Mouse (Mus musculus): ENCODE data around the gene Rplp2. TPM values are rescaled to one million over a fixed set of nuclear protein-coding genes. Genes with fewer than 3 reads are reported as not detected.
"Not testable (repeated sequence)": the region's sequence is repeated elsewhere in the genome, so short reads cannot be mapped to it uniquely, and the experiment has no call there.

The Rplp2 gene
- total RNA-seq, 2 experiments from 2014 or later, result 876 to 946 TPM

DNA sequence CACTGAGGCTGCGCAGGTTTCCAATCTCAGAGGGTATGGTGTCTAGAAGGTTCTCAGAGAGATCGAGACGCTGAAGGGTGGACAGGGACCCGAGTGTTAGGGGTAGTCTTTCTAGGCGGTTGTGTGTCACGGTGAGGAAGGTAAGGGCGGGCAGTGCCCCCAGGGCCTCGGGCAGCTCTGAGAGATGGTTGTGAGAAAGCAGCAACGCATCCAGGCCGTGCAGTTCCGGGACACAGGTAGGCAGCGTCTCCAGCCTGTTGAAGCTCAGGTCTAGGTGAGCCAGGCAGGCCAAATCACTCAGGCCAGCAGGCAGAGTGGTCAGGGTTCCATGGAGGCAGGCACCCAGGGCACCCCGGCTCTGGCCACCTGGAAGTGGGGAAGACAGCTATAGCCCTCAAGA is 5.0 kb upstream of the Rplp2 start:
- no peak for DNase-seq
- intact Hi-C loops (cut with DNase I), result no loop called here

DNA sequence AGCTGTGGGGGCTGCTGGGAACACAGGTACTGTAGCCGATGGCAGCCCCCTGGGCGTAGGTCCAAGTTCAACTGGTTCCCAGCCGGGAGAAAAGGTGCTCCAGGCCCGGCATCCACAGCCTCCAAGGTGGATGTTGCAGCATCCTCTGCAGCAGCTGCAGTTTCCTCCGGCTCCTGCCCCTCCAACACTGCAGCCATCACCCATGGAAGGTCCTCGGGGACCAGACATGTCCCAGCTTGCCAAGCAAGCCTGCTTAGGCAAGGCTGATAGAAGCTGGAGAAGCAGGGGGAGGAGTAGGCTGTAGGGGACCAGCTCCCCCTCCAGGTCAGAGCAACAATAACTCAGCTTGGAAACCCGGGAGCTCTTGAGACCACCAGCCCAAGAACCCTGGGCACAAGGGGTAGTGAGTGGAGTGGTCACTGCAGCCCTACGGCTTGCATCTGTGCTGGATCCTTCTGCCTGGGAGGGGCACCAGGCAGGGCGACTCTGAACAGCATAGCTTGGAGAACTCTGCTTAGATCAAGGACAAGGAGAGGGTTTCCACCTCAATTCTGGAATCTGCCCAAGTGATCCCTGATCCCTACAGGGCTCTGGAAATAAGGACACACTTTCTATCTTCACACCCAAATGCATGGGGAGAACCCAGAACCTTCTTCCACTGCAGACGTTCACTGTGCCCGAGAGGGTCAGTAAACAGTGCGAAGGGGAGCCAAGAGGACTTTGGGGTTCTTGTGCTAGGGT is 3.9 kb upstream of the Rplp2 start:
- peak in 1 of 2 experiments; percentile 36 for DNase-seq
- intact Hi-C loops (cut with DNase I), result no loop called here

DNA sequence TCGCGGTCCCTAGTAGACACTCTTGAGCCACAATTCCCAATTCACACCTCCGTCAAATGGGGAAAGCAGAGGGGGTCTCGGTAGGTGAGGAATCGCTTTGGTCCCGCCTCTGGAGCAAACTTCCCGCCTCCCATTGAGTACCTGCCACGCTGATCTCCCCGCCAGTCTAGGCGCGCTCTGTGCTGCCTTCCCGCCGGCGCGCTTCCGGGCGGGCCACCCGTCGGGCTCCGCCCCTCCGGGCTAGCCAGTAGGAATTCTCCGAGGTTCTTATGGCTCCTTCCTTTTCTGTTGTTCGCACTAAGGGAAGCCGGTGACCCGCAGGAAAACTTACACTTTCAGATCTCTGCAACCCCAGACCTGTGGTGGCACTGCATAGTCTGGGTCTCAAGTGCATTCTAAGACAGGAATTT is 3.3 kb upstream of the Rplp2 start, which contains the start of gene Pidd1:
Pidd1 (minus strand) TSS at position 198 of the 410 bp plus-strand sequence.
- intact Hi-C loops (cut with DNase I), result no loop called here
- peak; percentile 73 to 78 for DNase-seq

DNA sequence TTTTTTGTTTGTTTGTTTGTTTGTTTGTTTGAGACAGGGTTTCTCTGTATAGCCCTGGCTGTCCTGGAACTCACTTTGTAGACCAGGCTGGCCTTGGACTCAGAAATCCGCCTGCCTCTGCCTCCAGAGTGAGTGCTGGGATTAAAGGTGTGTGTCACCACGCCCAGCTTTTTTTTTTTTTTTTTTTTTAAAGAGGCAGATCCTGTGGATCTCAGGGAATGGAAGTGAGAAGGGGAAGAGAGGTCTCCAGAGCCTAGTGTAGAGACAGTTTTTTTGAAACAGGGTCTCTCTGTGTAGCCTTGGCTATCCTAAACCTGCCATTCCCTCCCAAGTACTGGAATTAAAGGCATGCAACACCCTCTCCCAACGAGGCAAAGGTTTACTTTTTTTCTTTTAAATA is 796 bp upstream of the Rplp2 start:
- intact Hi-C loops (cut with DNase I); DNase-seq: not testable (repeated sequence)

DNA sequence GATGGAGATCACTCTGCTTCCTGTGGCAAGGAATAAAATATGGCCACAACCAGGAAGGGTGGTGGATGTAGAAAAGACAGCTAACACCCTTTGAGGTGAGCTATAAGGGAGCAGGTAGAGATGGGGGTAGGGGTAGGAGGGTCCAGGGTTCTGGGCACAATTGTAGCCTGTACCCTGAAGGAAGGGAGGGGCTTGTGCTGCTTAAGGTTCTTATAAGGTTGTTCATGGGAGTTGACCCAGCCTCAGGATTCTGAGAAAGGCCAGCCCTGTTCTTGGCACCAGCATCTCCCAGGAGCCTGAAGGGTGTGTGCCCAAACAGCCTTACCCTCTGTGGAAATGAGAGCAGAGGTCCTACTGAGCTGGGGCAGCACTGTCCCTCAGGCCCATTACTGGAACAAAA is 4.8 kb downstream of the Rplp2 start:
- intact Hi-C loops (cut with DNase I), result no loop called here

GRCm38 (mm10) chr7:141453636-141454035 is 6.5 kb downstream of the Rplp2 start:
- no peak for DNase-seq
- intact Hi-C loops (cut with DNase I), result no loop called here

More for the DNA sequence above, 4.8 kb downstream of the Rplp2 start:
- DNase-seq, result no peak

GRCm38 (mm10) chr7:141454967-141455551 is 7.9 kb downstream of the Rplp2 start, which contains the start of gene Pnpla2:
TSS of gene Pnpla2 (plus strand) at chr7:141455198.
- intact Hi-C loops (cut with DNase I), result loop anchor here (5.0 kb wide), 1 partner anchor 43 kb away; the partner anchor contains the start of gene Gatd1
- DNase-seq, result peak; percentile 96 to 97

- intact Hi-C loops (cut with DNase I), result loop anchor here (5.0 kb wide), 1 partner anchor 43 kb away; the partner anchor contains the start of gene Gatd1
- peak; percentile 79 to 82 for DNase-seq
Measured at GRCm38 (mm10) chr7:141455610-141456314, 8.6 kb downstream of the Rplp2 start.

DNA sequence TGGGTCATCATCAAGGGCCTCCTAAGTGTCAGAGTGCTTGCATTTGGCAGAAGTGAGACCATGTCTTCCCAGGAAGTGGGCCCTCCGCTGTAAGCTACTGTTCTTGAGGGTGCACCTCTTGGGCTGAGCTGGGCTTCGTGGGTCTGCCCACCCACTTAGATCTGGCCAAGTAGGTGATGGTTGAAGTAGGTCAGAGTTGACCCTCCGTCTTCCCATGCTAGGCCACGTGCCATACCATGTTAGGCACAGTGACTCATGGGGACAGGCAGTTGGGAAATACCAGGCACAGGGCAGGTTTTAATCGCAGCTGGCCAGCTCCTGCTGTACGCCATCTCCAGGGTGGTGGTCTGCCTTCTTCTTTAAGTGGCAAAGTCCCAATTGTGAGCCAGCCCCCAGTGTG is 9.6 kb downstream of the Rplp2 start:
- DNase-seq, result peak; percentile 43 to 57
- intact Hi-C loops (cut with DNase I), result loop anchor here (5.0 kb wide), 1 partner anchor 44 kb away; the partner anchor contains the start of gene Gatd1

DNA sequence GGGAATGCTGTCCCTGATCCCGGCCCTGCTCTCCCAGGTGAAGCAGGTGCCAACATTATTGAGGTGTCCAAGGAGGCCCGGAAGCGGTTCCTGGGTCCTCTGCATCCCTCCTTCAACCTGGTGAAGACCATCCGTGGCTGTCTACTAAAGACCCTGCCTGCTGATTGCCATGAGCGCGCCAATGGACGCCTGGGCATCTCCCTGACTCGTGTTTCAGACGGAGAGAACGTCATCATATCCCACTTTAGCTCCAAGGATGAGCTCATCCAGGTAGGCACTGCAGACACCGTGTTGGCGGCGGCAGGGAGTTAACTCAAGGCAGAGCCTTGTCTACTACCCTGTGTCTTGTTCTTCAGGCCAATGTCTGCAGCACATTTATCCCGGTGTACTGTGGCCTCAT is 10.1 kb downstream of the Rplp2 start:
- intact Hi-C loops (cut with DNase I), result loop anchor here (5.0 kb wide), 1 partner anchor 45 kb away; the partner anchor contains the start of gene Gatd1
- no peak for DNase-seq

- peak; percentile 70 to 72 for DNase-seq
Measured at GRCm38 (mm10) chr7:141457986-141458660, 11.0 kb downstream of the Rplp2 start.

GRCm38 (mm10) chr7:141458661-141459060 is 11.5 kb downstream of the Rplp2 start:
- no peak for DNase-seq
- intact Hi-C loops (cut with DNase I), result loop anchor here (5.0 kb wide), 1 partner anchor 46 kb away; the partner anchor contains the start of gene Gatd1

More at GRCm38 (mm10) chr7:141457986-141458660, 11.0 kb downstream of the Rplp2 start:
- intact Hi-C loops (cut with DNase I), result loop anchor here (5.0 kb wide), 1 partner anchor 46 kb away; the partner anchor contains the start of gene Gatd1

GRCm38 (mm10) chr7:141459301-141459711 is 12.1 kb downstream of the Rplp2 start:
- intact Hi-C loops (cut with DNase I), result loop anchor here (5.0 kb wide), 1 partner anchor 47 kb away; the partner anchor contains the start of gene Gatd1
- no peak for DNase-seq

DNA sequence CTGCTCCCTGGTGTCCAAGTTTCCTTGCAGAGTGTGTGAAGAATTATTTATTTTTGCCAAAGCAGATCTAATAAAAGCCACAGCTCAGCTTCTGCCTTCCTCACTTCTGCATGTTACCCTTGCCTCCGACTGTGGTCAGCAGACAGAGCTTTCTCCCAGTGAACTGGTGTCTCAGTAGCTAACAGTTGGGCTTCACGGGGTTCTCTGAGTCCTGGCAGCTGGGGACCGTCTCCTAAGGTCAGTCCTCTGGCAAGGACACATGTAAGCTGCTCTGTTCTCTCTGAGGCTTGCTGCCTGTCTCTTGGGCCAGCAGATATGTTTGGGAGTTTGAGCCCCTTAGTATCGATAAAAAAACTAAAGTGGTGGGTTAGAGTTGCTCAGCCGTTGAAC is 12.8 kb downstream of the Rplp2 start:
- intact Hi-C loops (cut with DNase I), result no loop called here
- DNase-seq, result peak in 1 of 2 experiments; percentile 46

DNA sequence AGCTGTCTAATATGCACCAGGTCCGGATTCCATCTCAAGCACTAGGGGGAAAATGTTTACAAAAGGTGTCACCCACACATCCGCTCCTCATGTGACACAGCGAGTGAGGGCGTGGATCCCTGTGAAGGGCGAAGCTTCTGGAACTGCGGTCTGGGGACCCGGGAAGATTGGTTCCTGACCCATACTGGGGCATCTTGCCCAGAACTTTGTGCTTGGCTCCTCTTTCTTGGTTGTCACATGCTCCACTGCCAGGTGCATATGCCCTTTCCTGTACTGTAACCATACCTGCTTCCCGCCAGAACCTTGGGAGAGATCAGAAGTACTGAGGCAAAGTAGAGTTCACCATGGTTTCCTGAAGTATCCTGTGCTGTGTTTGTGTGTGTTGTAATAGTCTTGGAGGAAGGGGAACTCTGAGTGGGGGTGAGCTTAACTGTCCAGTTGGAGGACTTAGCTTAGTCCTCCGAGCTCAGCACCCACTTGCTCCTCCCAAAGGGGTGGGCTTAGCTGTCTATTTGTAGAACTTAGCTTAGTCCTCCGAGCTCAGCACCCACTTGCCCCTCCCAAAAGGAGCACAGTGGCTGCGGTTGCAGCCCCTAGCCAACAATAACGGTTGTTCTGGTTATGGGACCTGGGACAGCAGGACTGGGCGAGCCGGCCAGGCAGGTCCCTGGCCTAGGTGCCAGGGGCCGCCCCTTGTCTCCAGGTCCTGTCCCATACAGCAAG is 13.4 kb downstream of the Rplp2 start, which contains the start of gene Cracr2b:
Cracr2b (plus strand) TSS at position 704 of the 723 bp plus-strand sequence.
- intact Hi-C loops (cut with DNase I), result no loop called here

DNA sequence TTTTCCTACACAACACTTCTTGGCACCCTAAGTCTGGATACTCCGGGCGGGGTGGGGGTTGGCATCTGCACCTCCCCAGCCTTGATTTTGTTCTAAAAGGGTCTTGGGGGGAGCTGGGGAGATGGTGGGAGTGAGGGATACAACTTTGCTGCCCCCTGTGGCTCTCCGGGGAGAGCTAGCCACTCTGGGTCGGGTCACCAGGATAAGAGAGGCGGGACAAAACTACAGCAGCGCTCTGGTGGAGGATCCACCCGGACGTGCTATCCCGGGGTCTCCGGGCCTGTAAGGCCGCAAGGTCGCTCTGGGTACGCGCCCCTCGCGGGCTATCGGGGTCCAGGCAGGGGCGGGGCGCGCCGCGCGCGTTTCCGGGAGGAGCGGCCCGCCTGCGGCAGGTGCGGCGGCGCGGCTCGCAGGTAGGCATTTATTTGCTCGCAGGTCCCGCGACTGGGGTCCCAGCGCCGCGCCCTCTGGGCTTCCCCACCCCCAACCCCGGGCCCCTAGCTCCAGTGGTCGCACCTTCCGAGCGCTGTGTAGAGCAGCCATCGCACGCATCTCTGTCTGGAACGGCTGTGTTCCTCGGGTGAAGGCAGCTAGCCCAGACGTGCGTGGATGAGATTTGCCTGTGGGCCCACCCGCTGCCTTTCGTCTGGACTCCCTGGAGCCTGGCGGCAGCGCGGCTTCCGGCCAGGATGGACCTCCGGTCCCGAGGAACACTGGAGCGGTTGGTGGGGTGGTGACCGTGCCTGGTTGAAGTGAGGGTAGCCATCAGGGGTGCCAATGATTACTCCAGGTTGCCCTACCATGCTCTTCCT is 14.6 kb downstream of the Rplp2 start:
- DNase-seq, result peak in 1 of 2 experiments; percentile 56

More for the DNA sequence above, 13.4 kb downstream of the Rplp2 start, which contains the start of gene Cracr2b:
- peak in 1 of 2 experiments; percentile 40 for DNase-seq

GRCm38 (mm10) chr7:141462333-141462821 is 15.2 kb downstream of the Rplp2 start:
- intact Hi-C loops (cut with DNase I), result no loop called here
- DNase-seq, result peak in 1 of 2 experiments; percentile 65

More for the DNA sequence above, 14.6 kb downstream of the Rplp2 start:
- intact Hi-C loops (cut with DNase I), result no loop called here
